Mouse (Mus musculus) MN1 (cell line): ENCODE data around the gene Efna5.

ENCODE experiments used
- DNase-seq: peaks from one replicate; pipeline ENCODE4 v3.0.0-alpha.2; 2016; ENCODE audit warnings: low spot score

The Efna5 gene

DNA sequence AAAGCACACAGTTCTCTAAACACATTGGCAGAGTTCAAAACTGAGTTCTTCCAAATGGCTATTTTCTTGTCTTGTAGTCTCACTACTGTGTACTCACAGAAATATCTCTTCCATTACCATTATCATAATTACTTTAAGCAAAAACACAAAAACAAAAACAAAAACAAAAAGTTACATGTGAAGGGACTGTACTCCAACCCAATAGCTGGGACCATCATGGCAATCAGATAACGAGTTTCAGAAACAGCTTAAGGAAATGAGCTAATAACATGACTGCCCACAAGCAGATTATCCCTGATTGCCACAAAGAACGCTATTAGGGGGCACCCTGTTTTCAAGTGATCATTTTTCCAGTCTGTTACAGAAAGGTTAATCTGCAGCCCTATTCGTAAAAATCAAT lies 93.3 kb downstream of the Efna5 start:
- no peak for DNase-seq

- DNase-seq, result no peak
Observed at GRCm38 (mm10) chr17:62786602-62786907, 94.6 kb downstream of the Efna5 start.

DNA sequence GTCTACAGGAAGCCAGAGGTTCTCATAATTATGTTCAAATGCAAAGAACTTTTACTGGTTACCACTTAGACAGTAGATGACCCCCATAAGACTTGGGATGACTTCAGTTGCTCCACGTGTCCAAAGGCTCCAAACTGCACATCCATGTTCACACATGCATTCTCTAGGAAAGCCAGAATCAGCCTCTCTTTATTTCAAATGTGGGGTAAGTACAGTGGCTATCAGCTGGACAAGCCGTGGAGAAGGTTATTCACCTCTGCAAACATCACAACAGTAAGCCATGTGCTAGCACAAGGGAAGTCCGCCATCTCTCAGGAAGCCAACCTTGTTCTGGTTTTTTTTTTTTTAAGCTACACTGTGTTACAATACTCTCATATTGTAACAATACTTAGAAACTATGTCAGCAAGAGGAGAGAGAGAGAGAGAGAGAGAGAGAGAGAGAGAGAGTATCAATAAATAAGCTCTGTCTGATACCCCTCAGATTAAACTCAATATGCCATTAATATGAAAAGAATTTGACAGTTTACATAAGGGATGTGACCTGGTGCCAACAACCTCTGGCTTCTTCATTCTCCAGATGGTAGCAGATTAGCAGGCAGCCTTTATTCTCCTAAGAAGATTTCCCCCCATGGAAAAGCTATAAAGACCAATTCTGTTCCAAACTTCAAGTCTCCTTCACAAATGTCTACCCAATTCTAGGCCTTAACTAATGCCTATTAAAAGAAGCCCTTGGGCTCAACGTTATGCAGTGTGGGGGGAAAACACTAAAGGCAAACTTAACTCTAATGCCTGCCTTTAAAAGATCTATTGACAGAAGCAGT lies 95.1 kb downstream of the Efna5 start:
- no peak for DNase-seq

DNA sequence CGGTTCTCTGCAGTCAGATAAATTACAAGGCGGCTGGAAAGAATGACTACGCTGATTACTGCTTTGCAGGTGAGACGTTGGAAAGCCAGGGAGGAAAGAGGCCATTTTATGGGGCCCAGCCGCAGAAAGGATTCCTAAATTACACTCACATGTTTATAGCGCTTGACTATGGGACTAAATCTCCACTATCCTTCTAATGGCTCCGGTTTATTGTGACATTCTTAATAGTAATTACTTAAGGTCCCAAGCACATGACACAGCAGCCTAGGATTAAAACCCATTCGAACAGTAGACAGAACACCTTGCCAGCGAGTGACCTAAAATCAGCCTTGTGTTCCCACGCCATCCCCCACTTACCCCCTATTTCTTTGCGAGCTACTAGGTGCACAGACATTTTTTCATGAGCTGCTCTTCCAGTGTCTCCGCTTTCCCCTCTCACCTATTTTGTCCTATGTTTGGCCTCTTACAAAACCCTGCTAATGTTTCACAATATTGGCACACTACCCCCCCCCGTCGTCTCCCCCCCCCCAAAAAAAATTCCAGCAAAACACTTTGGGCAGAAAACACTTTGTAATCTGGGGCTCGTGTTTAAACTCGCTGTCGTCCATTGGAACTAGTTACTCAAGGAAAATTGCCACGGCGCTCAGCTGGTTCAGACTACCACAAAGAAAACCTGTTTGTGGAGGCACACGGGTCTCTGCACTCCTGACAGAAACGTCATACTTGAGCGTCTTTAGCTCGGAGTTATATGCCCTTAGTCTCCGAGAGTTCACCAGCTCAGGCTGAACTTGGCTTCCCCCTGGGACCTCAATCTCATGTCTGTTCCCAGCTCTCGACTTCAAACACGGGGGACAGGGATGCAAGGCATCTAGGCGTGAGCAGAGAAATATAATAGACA lies 96.6 kb downstream of the Efna5 start:
- DNase-seq, result no peak

- peak; percentile 60 for DNase-seq
Observed at GRCm38 (mm10) chr17:62783524-62784273, 97.4 kb downstream of the Efna5 start.

DNA sequence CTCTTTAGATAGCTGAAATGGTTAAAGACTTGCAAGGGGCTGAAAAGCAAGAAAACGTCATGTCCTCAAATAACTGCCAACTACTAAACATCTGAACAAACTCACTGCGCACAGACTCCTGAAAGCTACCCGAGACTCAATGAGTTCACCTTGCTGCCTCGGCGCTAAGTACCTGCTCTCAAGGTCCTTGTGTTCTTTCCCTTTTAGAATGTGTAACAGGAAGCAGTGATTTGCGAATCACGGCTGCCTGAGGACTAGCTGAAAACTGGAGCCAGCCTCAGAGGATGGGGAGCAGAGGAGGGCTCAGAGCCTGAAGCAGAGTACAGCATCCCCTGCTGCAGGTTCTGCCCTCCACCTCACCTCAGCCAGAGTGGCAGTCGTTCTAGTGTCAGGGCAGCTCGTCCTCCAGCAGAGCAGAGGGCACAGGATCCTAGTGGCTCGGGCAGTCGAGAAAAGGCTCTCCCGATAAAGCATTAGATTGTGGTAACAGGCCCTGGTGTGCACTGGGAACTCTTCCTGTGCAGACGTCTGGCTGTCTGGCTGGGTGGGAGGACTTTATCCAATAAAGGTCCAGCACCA lies 98.2 kb downstream of the Efna5 start:
- no peak for DNase-seq

DNA sequence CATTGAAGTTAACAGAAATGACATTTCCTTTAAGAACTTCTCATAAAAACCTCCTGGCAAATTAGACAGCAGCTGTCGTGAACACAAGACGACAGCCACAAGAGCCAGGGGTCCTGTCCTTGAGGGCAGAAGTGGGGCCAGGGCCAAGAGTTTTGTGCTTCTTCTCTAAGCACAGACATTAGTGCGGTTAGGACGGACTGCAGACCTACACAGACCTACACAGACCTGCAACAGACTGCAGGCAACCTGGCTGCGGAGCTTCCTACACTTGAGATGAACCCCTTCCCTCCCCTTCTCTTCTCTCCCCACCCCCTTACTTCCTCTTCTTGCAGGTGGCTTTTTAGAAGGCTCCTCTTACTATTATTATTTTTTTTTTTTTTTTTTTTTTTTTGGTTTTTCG lies 100.0 kb downstream of the Efna5 start:
- no peak for DNase-seq

- DNase-seq, result no peak
Observed at GRCm38 (mm10) chr17:62777858-62778564, 103.1 kb downstream of the Efna5 start.

DNA sequence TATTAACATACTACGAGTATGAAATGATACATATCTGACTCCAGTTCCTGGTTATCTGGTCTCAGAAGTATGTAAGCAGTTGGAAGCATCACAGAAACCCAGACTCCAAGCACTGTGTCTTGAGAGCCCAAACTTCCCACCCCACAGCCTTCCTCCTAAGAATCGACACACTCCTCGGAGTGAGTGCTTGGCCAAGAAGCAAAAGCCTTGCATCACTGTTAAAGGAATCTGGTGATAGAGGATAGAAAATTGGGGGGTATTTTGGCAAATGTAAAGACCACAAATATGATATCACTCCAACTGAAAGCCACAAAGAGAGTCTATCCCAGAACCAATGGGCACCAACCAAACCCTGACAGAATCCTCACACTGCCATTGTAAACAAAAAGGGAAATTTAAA lies 104.4 kb downstream of the Efna5 start:
- no peak for DNase-seq

DNA sequence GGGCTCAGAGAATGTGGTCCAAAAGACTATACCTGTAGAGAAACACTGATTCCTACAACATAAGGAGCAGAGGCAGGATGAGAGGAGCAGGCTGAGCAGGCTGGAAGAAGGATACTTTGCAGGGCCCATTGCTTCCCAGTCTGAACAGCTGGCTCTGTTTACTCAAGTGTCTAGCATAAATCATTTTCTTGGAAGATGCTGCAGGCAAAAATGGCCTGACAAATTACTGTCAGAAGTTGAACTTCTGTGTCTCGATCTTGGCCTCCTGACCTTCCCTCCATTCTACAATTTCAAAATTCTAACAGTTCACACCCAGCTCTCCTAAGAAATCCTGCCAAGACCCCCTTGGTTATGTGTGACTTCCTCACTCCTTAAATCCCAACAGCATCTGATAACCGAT lies 105.1 kb downstream of the Efna5 start:
- no peak for DNase-seq

DNA sequence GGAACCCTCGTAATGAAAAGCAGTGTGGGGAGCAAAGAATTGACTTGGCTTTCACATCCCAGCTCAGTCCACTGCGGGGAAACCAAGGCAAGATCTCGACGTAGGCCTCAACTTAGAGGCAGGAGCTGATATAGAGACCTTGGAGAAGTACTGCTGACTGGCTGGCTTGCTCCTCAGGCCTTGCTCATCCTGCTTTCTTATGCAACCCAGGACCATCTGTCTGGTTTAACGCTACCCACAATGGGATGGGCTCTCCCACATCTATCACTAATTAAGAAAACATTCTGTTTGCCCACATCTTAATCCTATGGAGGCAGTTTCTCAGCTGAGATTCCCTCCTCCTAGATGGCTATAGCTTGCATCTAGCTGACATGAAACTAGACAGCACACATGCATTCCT lies 105.7 kb downstream of the Efna5 start:
- DNase-seq, result no peak

- no peak for DNase-seq
Observed at GRCm38 (mm10) chr17:62774749-62775148, 106.4 kb downstream of the Efna5 start.

DNA sequence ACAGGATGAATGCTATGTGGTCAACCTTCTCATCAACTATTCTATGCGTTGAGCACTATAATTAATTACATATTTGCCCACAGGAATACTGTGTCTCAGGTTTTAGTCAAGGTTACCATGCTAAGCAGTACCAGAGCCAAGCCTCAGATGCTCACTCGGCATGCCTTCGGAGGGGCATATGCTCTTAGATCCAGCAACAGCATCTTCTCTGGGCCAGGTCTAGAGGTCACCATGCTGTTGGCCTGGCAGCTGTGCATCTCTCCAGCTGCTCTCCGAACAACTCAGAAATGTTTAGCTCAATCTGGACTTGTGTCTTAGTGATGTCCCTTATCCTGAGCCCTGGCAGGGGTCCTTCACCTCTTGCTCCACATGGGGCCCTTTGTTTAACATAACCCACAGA lies 114.4 kb downstream of the Efna5 start:
- peak; percentile 17 for DNase-seq

DNA sequence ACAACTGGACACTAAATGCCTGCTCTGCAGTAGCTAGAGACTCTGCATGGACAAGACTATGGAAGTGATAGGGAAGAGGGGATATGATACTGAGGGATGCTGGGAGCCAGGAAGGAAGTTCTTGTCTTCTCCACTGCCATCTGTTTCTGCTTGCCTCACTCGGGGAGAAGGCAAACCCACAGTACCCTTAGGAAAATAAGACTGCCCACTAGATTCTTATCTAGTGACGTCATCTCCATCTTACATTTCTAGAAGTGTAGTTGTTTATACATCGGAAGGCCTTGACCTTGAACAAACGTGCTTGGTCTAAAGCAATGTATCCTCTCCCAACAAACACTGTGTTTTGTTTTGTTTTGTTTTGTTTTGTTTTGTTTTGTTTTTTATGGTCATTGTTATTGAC lies 116.0 kb downstream of the Efna5 start:
- DNase-seq, result no peak

GRCm38 (mm10) chr17:62756951-62757350 lies 124.2 kb downstream of the Efna5 start:
- DNase-seq, result no peak

DNA sequence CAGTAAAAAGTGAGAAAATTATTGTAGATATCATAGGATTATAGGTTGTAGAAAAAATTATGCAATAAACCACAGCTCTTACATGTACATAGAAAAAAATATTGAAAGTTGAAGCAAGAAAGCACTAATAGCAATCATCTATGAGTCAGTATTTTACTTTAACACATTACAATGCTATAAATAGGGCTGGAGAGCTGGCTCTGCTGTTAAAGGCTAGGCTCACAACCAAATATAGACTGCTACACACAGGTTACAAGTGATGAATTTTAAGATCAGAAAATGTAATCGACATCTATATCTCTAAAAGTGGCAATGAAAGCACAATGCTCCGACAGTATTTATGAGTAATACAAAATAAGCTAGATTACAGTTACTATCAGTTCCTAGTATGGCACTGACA lies 125.5 kb downstream of the Efna5 start:
- DNase-seq, result no peak

DNA sequence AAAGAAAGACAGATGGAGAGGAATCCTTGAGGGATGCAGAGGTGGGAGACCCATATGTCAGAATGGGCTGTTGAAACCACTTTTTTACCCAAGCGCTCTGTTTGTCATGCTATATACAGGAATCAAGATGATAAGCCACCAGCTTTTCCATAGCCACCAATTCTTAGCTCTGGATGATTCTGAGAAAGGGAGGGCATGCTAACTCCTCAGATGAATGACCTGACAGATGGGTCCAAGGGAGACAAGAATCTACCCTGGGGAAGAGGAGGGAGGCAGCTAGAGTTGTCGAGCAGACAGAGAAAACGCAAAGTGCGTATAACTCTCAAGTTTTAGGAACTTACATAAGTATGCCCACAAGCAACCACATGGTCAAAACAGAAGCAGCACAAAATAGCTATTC lies 126.5 kb downstream of the Efna5 start:
- DNase-seq, result no peak

DNA sequence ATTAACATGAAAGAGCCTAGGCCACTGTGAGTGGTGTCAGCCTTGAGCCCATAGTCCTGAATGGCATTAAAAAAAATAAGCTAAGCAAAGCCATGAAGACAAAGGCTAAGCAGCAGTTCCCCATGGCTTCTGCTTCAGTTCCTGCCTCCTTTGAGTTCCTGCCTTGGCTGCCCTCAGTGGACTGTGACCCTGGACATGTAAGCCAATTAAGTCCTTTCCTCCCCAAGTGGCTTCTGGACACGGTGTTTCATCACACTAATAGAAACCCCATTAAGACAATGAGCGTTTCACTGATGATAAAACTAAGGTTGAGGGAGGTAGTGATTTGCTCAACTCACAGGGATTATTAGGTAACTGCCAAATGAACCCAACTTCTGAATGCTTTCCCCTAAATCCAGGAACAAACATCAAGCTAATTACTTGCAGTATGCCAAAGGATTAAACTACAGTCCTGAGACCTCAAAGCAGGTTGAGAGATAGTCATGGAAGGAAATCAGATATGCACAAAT lies 128.7 kb downstream of the Efna5 start:
- DNase-seq, result no peak

DNA sequence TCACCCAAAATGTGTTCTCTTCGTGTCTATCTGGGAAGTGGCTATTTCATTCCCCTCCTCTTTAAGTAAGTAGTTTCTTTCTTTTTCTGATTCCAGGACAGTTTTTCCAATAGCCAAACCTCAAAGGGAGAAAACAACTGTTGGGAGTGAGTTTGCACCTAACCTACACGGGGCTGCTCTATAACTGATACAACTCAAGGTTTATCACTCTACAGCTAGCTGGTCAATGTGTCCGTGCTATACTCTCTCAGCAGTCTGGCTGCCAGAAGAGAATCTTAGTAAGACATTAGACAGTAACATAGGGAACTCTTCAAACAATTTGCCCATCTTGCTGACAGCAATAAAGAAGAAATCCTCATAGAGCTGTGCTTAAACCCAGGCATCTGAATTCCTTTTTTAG lies 130.5 kb downstream of the Efna5 start:
- DNase-seq, result no peak

- no peak for DNase-seq
Observed at GRCm38 (mm10) chr17:62748803-62749619, 132.1 kb downstream of the Efna5 start.

DNA sequence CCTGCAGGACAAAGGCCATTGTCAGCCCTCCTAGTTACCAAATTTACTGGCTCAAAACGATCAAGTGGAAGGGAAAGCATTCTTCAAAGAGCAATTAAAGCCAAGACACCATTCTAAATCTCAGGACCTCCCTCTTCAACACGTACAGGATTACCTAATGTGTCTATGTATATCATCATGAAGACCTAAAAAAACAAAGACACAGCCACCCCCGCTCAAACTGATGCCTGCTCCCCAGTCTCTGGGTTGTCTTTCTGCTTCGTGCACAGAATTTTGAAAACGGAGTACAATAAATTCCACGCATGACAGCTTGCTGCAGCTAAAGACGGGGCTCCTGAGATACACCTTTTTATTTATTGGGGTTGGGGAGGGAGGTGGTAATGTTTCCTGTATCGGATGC lies 133.7 kb downstream of the Efna5 start:
- DNase-seq, result no peak
